Comparison of ENCODE assay signal across 19 mouse cellular contexts in genomic region chr11:24110113-24110512, GRCm38 (mm10). TPM values are rescaled to one million over a fixed set of nuclear protein-coding genes. Genes with fewer than 3 reads are reported as not detected.
A peak's percentile ranks its signal among the peaks of the same experiment; 100 is the strongest.
DNase-seq lines count a peak whose midpoint lies in the region; ATAC-seq and TF ChIP-seq lines count a peak whose summit lies in the region.
"Had no signal": no experiment of that assay in that cellular context is flagged by ENCODE, and none has a peak within 500 bp of the region (broad histone marks: within the 10 kb centered on the region; RNA-seq: fewer than 3 reads in every experiment).

No protein-coding gene starts in this region.

- WGBS in forebrain, embryonic 13.5 days = 65% methylated on average over 2 of the region's 2 CpGs
- 32% methylated on average over 2 of the region's 2 CpGs for WGBS in heart, embryonic 16.5 days

- no peak for TF ChIP-seq CTCF in left cerebral cortex, adult 2 months (IDR thresholded peaks at IDR 0.05)

- intact Hi-C loops in left cerebral cortex, adult 2 months (cut with DNase I) = no loop called here

- peaks cover 82% of the 10 kb centered on the region for H3K4me1 ChIP-seq in forebrain, embryonic 13.5 days
- H3K4me1 ChIP-seq in heart, embryonic 16.5 days (ENCODE audit: control insufficient read depth, insufficient read depth, low read length) = peaks cover 48% of the 10 kb centered on the region

- 0 out of 2 replicates have a peak, but pooled peaks have one; percentile 8 for ATAC-seq in forebrain, embryonic 13.5 days
- peak; percentile 50; the same call in 1 of the 2 replicates for ATAC-seq in heart, embryonic 16.5 days (replicated peaks; ENCODE audit: extremely low read depth, insufficient read depth, low FRiP score)
- ATAC-seq: inflammation-experienced regulatory T-cells, adult 6 months had no signal

- no peaks in the 10 kb centered on the region for H3K9me3 ChIP-seq in forebrain, embryonic 13.5 days (replicated peaks)
- H3K9me3 ChIP-seq in heart, embryonic 16.5 days (replicated peaks; ENCODE audit: control insufficient read depth, low read length) = no peaks in the 10 kb centered on the region
- H3K9me3 ChIP-seq: kidney, embryonic 15.5 days; limb, embryonic 13.5 days; neural tube, embryonic 13.5 days had no signal

- H3K27ac ChIP-seq in left cerebral cortex, adult 2 months = peak overlapping the region; percentile 38; the same call in 1 of the 2 replicates
- H3K27ac ChIP-seq in forebrain, embryonic 13.5 days = peak overlapping the region; percentile 44
- H3K27ac ChIP-seq in heart, embryonic 16.5 days (ENCODE audit: low read length) = peak overlapping the region; percentile 84
- H3K27ac ChIP-seq: kidney, embryonic 15.5 days; limb, embryonic 13.5 days; neural tube, embryonic 13.5 days had no signal

- H3K27me3 ChIP-seq in forebrain, embryonic 13.5 days = no peaks in the 10 kb centered on the region
- H3K27me3 ChIP-seq in heart, embryonic 16.5 days (ENCODE audit: control insufficient read depth, insufficient read depth, low read length) = no peaks in the 10 kb centered on the region
- H3K27me3 ChIP-seq: limb, embryonic 13.5 days; neural tube, embryonic 13.5 days had no signal

- H3K4me3 ChIP-seq in left cerebral cortex, adult 2 months = no peak overlapping the region
- H3K4me3 ChIP-seq in forebrain, embryonic 13.5 days = no peak overlapping the region
- no peak overlapping the region for H3K4me3 ChIP-seq in heart, embryonic 16.5 days (ENCODE audit: low read length)
- H3K4me3 ChIP-seq: kidney, embryonic 15.5 days; limb, embryonic 13.5 days; neural tube, embryonic 13.5 days had no signal

- DNase-seq in heart, adult 18-20 months = peak; percentile 15 to 16
- DNase-seq in heart, postnatal 4 days = no peak
- DNase-seq in left cerebral cortex, adult 2 months (ENCODE audit: extremely low spot score in 1 of 2, low spot score in 2 of 2) = no peak
- DNase-seq in left cerebral cortex, adult 8-10 months (ENCODE audit: low spot score in 2 of 2) = no peak
- no peak for DNase-seq in thymus, postnatal 10 days (ENCODE audit: low spot score in 2 of 2)
- DNase-seq: adrenal gland, postnatal 36 days; cerebellum, adult 9-11 months; embryo, embryonic 11 days; gastrocnemius, postnatal 36 days; lung, adult 2 months had no signal

- 0 out of 2 replicates have a peak, but pooled peaks cover under 1% of the 10 kb centered on the region for H3K36me3 ChIP-seq in forebrain, embryonic 13.5 days (ENCODE audit: poor library complexity, severe bottlenecking)
- no peaks in the 10 kb centered on the region for H3K36me3 ChIP-seq in heart, embryonic 16.5 days (ENCODE audit: control insufficient read depth, insufficient read depth)
- H3K36me3 ChIP-seq: kidney, embryonic 15.5 days; neural tube, embryonic 13.5 days had no signal

- peak overlapping the region; percentile 10; the same call in 1 of the 2 replicates for H3K4me2 ChIP-seq in forebrain, embryonic 13.5 days
- H3K4me2 ChIP-seq in heart, embryonic 16.5 days (ENCODE audit: low read depth, low read length) = peak overlapping the region; percentile 19; the same call in 1 of the 2 replicates
- H3K4me2 ChIP-seq: kidney, embryonic 15.5 days; limb, embryonic 13.5 days; neural tube, embryonic 13.5 days had no signal

- no peak overlapping the region for H3K9ac ChIP-seq in forebrain, embryonic 13.5 days
- H3K9ac ChIP-seq in heart, embryonic 16.5 days (ENCODE audit: low read length) = no peak overlapping the region
- H3K9ac ChIP-seq: kidney, embryonic 15.5 days; limb, embryonic 13.5 days; neural tube, embryonic 13.5 days had no signal

RNA-seq across cellular contexts. Expression of gene Bcl11a, which starts 32.3 kb away (rescaled TPM):
- total RNA-seq in heart, adult 18-20 months (2021) = 1 to 10 TPM; 2.1 to 2.6 TPM
- 10 to 100 TPM in 1 of 2 experiments, 1 to 10 TPM in 1; 8.4 to 10.3 TPM for total RNA-seq in heart, postnatal 4 days (2021)
- total RNA-seq in left cerebral cortex, adult 2 months (2021) = 100 to 1,000 TPM; 101 to 103 TPM
- 10 to 100 TPM; 86.5 to 98.6 (median 91.1) TPM for total RNA-seq in left cerebral cortex, adult 8-10 months (2022)
- polyA plus RNA-seq in forebrain, embryonic 13.5 days (2015; fragmentation: Nextera tagmentation; extraction: Ambion mirVana) = 159 and 161 TPM in 2 replicates
- polyA plus RNA-seq in heart, embryonic 16.5 days (2015; fragmentation: Nextera tagmentation; extraction: Ambion mirVana) = 15.0 TPM in 2 replicates

RNA-seq across cellular contexts. Expression of gene A830031A19Rik, which starts 35.3 kb away (rescaled TPM):
- total RNA-seq in heart, adult 18-20 months (2021) = not detected
- not detected for total RNA-seq in heart, postnatal 4 days (2021)
- total RNA-seq in left cerebral cortex, adult 2 months (2021) = 1 to 10 TPM in 1 of 2 experiments, under 1 TPM in 1; 0.82 to 1.4 TPM
- total RNA-seq in left cerebral cortex, adult 8-10 months (2022) = 1 to 10 TPM in 3 of 4 experiments, under 1 TPM in 1; 0.78 to 2.8 (median 1.2) TPM
- not detected in 2 replicates for polyA plus RNA-seq in forebrain, embryonic 13.5 days (2015; fragmentation: Nextera tagmentation; extraction: Ambion mirVana)
- polyA plus RNA-seq in heart, embryonic 16.5 days (2015; fragmentation: Nextera tagmentation; extraction: Ambion mirVana) = not detected in 2 replicates
- total RNA-seq: adrenal gland, postnatal 36 days; gastrocnemius, postnatal 36 days; monocyte, adult 5-6 weeks had no signal
- polyA plus RNA-seq: inflammation-experienced regulatory T-cells, adult 6 months; kidney, embryonic 15.5 days; limb, embryonic 13.5 days; lung, adult 2 months; neural tube, embryonic 13.5 days; stomach, embryonic 14.5 days; thymus, postnatal 0 days had no signal

Comparison
In these comparisons a context has a peak if more than half of its experiments do, and no peak if none do; other contexts are left out.
1. DNase-seq: peak in heart, adult 18-20 months (2 of 2); none in heart, postnatal 4 days (single experiment), left cerebral cortex, adult 2 months (0 of 2), left cerebral cortex, adult 8-10 months (0 of 2) and thymus, postnatal 10 days (0 of 2).
2. RNA of gene Bcl11a, which starts 32.3 kb away (total RNA-seq): 101 to 103 TPM in left cerebral cortex, adult 2 months and 86.5 to 98.6 TPM in left cerebral cortex, adult 8-10 months; 8.4 to 10.3 TPM in heart, postnatal 4 days and 2.1 to 2.6 TPM in heart, adult 18-20 months; every median in the first group is over 4 times any median in the second.
3. Peak in every context shown above with its lines, with median percentiles within 50 percentile points of each other: H3K27ac ChIP-seq.